Mouse (Mus musculus) small intestine, adult 2 months (tissue): ENCODE measurements around the gene 6430571L13Rik.

Experiments used
- CTCF ChIP-seq: fragments of 200-500 bp; IDR thresholded peaks from 2 replicates; pipeline ENCODE4 v1.5.1; 2012; ENCODE audit warnings: low read depth, mild to moderate bottlenecking, control low read depth, inconsistent platforms, low read length, moderate library complexity, mixed read lengths; ENCODE audit not compliant: insufficient replicate concordance, insufficient read length; ENCODE audit errors: extremely low read depth
- POLR2A ChIP-seq: fragments of 200-500 bp; IDR thresholded peaks from 2 replicates; pipeline ENCODE4 v1.6.1; 2012; ENCODE audit warnings: low read depth, mild to moderate bottlenecking, control low read depth, inconsistent platforms, low read length, moderate library complexity

DNA sequence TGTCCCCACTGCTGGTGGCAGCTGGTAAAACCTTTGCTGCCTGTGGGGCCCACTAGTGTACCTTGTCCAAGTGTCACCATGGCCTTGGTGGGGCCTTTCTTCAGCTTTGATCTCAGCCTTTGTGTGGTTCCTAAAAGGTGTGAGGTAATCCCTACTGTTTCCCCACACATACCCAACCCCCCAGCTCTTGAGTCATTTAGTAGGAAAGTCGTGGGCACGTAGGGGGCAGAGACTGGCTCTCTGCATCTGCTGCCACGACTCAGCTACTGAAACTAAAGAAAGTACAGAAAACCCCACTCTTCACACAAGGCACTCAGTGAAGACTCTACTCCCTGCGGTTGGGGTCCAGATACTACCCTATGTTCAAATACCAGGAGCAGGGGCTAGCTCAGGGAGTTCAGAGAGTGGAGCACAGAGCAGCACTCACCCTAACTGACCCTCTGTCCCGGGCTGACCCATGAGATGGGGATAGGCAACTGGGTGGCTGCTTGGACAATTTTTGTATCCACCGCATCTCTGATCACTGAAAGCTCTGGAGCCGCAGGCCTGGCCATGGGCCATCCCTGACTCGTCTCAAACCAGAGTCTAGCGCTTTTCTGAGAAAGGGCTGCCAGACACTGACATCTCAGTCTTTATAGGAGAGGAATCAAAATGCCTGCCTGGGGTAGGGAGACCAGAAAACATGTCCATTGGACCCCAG lies 37.1 kb upstream of the 6430571L13Rik start:
- TF ChIP-seq CTCF: no peak
- TF ChIP-seq POLR2A: no peak
